Mouse (Mus musculus) forebrain, embryonic 12.5 days (tissue): ENCODE data around the gene Evpl. TPM values are rescaled to one million over a fixed set of nuclear protein-coding genes. Genes with fewer than 3 reads are reported as not detected.
A peak's percentile ranks its signal among the peaks of the same experiment; 100 is the strongest.

Source experiments
- ATAC-seq: fragments of 200-750 bp; cut with Nextera tagmentation; 2 replicates; pipeline ENCODE4 v1.8.0; 2017; ENCODE audit warnings: moderate TSS enrichment; ENCODE audit not compliant: low FRiP score
- H3K27ac ChIP-seq: fragments of 300-500 bp; sonication (generic); 2 replicates; pipeline ENCODE4 v1.5.1; 2016; ENCODE audit warnings: mild to moderate bottlenecking
- H3K27me3 ChIP-seq: fragments of 300-500 bp; sonication (generic); 2 replicates; pipeline ENCODE4 v1.6.1; 2016; ENCODE audit warnings: mild to moderate bottlenecking
- H3K36me3 ChIP-seq: fragments of 300-500 bp; sonication (generic); replicated peaks from 2 replicates; pipeline ENCODE4 v1.6.1; 2016; ENCODE audit warnings: mild to moderate bottlenecking
- H3K4me1 ChIP-seq: fragments of 300-500 bp; sonication (generic); 2 replicates; pipeline ENCODE4 v1.6.1; 2016
- H3K4me2 ChIP-seq: fragments of 300-500 bp; sonication (generic); 2 replicates; pipeline ENCODE4 v1.6.1; 2016; ENCODE audit warnings: mild to moderate bottlenecking, moderate library complexity
- H3K4me3 ChIP-seq: fragments of 300-500 bp; sonication (generic); replicated peaks from 2 replicates; pipeline ENCODE4 v1.5.1; 2016; ENCODE audit warnings: mild to moderate bottlenecking
- H3K9ac ChIP-seq: fragments of 300-500 bp; sonication (generic); 2 replicates; pipeline ENCODE4 v1.6.1; 2016; ENCODE audit warnings: mild to moderate bottlenecking
- H3K9me3 ChIP-seq: fragments of 300-500 bp; sonication (generic); 2 replicates; pipeline ENCODE4 v1.6.1; 2016
- WGBS: fragments of 180-500 bp; shearing (Covaris S2); methylation state at CpG from one replicate; pipeline ENCODE4 v1.1.7; 2016; 5-methylcytosine and 5-hydroxymethylcytosine counted together
- polyA plus RNA-seq: library from polyadenylated mRNA; unstranded; fragments of >200 nt; fragmentation: Nextera tagmentation; extraction: Ambion mirVana; gene quantifications from 2 replicates; pipeline ENCODE4 v1.2.1, GENCODE M21; 2016

Gene Evpl
- polyA plus RNA-seq, 1 experiment from 2014 or later = 0.61 TPM

DNA sequence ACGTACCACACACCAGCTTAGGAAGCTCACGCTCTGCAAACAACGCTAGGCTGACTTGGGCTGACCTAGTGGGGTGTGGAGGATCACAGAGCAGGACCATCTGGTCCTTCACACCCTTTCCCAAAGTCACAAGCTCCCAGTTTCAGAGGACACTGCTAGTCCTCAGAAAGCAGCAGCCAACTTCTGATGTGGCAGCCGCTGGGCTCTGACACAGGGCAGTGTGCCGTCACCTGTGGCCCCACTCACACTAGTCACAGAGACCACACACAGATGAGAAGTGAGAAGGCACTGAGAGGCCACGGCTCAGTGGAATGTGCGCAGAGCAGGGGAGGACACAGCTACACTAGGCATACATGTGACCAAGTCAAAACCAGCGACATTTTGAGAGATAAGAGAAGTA is 13.0 kb upstream of the Evpl start:
- ATAC-seq = no peak
- Histone ChIP-seq H3K27me3 (no peaks in the 10 kb centered on the region), H3K4me3 (no peak overlapping the region), H3K9me3 (no peaks in the 10 kb centered on the region), H3K4me2 (no peak overlapping the region), H3K4me1 (no peaks in the 10 kb centered on the region), H3K27ac (no peak overlapping the region), H3K36me3 (peaks cover 97% of the 10 kb centered on the region), H3K9ac (no peak overlapping the region)
- WGBS = 95% methylated on average over 8 of the region's 8 CpGs

- Histone ChIP-seq H3K4me2 (no peak overlapping the region), H3K36me3 (peaks cover 97% of the 10 kb centered on the region), H3K4me1 (no peaks in the 10 kb centered on the region), H3K4me3 (no peak overlapping the region), H3K9ac (no peak overlapping the region), H3K27me3 (no peaks in the 10 kb centered on the region), H3K27ac (no peak overlapping the region), H3K9me3 (no peaks in the 10 kb centered on the region)
- no peak for ATAC-seq
- WGBS = 88% methylated on average over 14 of the region's 14 CpGs
Observed at GRCm38 (mm10) chr11:116247502-116248222, 9.8 kb upstream of the Evpl start.

DNA sequence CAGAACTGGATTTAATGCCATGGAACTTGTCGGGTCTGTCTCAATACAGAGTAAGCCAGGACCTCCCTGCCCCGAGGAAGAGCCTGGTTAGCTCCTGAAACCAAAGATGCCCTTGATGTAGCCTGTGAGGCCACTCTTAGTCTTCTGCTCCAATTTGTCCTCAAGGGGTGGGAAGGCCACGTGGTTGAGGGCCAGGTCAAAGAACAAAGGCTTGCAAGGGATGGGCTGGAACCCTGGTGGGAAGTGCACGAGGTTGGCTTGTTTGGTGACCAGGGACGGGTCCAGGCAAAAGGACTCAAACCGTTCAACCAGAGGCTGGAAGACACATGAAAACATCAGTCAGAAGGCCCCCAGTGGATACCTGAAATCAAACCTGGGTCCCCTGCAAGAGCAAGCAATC is 7.7 kb upstream of the Evpl start:
- 86% methylated on average over 6 of the region's 6 CpGs for WGBS
- Histone ChIP-seq H3K9ac (no peak overlapping the region), H3K27ac (no peak overlapping the region), H3K9me3 (no peaks in the 10 kb centered on the region), H3K36me3 (peaks cover 77% of the 10 kb centered on the region), H3K27me3 (no peaks in the 10 kb centered on the region), H3K4me1 (no peaks in the 10 kb centered on the region), H3K4me2 (no peak overlapping the region), H3K4me3 (no peak overlapping the region)
- no peak for ATAC-seq

GRCm38 (mm10) chr11:116244580-116244979 is 6.7 kb upstream of the Evpl start:
- Histone ChIP-seq H3K9ac (no peak overlapping the region), H3K27me3 (no peaks in the 10 kb centered on the region), H3K4me3 (no peak overlapping the region), H3K4me2 (no peak overlapping the region), H3K9me3 (no peaks in the 10 kb centered on the region), H3K4me1 (peaks cover 4% of the 10 kb centered on the region), H3K36me3 (peaks cover 66% of the 10 kb centered on the region), H3K27ac (no peak overlapping the region)
- ATAC-seq = no peak
- WGBS = 92% methylated on average over 8 of the region's 8 CpGs

- Histone ChIP-seq H3K9me3 (no peaks in the 10 kb centered on the region), H3K9ac (no peak overlapping the region), H3K4me3 (no peak overlapping the region), H3K27ac (no peak overlapping the region), H3K27me3 (peaks cover 22% of the 10 kb centered on the region), H3K4me1 (peaks cover 10% of the 10 kb centered on the region), H3K4me2 (no peak overlapping the region), H3K36me3 (peaks cover 38% of the 10 kb centered on the region)
- WGBS = 55% methylated on average over 12 of the region's 12 CpGs
- ATAC-seq = no peak
Observed at GRCm38 (mm10) chr11:116241744-116242235, 3.9 kb upstream of the Evpl start.

DNA sequence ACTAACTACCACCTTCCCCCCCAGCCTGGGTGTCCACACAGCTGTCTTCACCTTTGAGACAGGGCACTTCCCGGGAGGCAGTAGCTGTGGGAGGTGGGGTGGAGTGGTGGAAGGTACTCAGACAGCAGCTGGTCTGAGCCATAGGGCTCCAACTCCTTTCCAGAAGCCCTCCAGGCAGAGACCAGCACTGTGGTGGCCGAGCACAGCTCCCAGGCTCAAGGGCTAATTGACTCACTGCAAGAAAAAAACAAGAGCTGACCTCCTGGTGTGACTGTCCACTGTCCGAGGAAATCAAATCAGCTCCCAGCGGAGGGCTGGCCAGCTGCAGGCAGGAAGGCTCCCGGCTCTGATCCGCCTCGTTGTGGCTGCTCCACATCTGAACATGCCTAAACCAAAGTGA is 1.9 kb upstream of the Evpl start:
- H3K27ac ChIP-seq = no peak overlapping the region
- WGBS = 9% methylated on average over 7 of the region's 7 CpGs

DNA sequence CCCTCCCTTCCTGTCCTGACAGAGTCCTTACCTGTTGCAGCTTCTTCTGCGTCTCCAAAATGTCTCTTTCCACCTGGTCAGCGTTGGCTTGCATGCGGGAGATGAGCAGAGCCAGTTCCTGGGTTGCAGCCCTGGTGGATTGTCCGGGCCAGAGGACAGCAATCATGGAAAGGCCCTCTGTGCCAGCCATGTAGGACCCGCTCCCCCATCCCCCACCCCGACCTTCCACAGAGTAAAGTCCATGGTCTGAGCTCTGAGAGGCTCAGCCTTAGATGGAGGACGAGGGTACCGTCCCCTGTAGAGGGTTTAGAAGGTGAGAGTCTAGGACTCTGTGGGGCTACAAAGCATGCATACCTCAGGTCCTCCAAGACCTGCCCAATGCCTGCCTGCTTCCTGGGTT is 3.0 kb downstream of the Evpl start:
- WGBS = 91% methylated on average over 8 of the region's 8 CpGs
- peaks cover 69% of the 10 kb centered on the region for H3K27me3 ChIP-seq
- no peak overlapping the region for H3K9ac ChIP-seq
- no peak overlapping the region for H3K4me2 ChIP-seq
- ATAC-seq = no peak
- no peak overlapping the region for H3K4me3 ChIP-seq
- H3K9me3 ChIP-seq = no peaks in the 10 kb centered on the region
- peaks cover 10% of the 10 kb centered on the region for H3K4me1 ChIP-seq
- no peak overlapping the region for H3K27ac ChIP-seq
- no peaks in the 10 kb centered on the region for H3K36me3 ChIP-seq

More for the DNA sequence above, 1.9 kb upstream of the Evpl start:
- H3K9ac ChIP-seq = no peak overlapping the region
- peaks cover 35% of the 10 kb centered on the region for H3K27me3 ChIP-seq
- H3K4me3 ChIP-seq = no peak overlapping the region
- H3K4me2 ChIP-seq = no peak overlapping the region
- H3K36me3 ChIP-seq = peaks cover 18% of the 10 kb centered on the region
- H3K4me1 ChIP-seq = peaks cover 10% of the 10 kb centered on the region
- H3K9me3 ChIP-seq = no peaks in the 10 kb centered on the region
- 0 out of 2 replicates have a peak, but pooled peaks have one; percentile 49 for ATAC-seq

DNA sequence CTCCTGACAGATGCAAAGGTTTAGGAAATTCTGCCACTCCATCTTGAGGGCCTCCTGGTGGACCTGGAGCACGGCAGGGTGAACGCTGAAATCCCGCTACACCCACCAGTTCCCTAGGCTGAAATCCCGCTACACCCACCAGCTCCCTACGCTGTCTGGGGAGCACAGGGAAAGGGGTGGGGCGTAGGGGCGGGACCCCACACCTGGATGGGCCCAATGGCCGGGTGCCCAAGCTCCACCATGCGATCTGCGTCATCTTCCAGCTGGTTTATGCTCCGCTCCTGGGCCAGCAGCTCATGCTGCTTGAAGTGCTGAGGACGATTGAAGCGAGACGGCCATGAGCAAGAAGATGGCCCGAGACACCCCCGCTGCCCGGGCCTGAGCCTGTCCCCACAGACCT is 5.5 kb downstream of the Evpl start:
- H3K27me3 ChIP-seq = peaks cover 54% of the 10 kb centered on the region
- no peaks in the 10 kb centered on the region for H3K36me3 ChIP-seq
- H3K4me3 ChIP-seq = no peak overlapping the region
- H3K9ac ChIP-seq = 0 out of 2 replicates have a peak overlapping the region, but pooled peaks have one; percentile 12
- H3K9me3 ChIP-seq = no peaks in the 10 kb centered on the region
- no peaks in the 10 kb centered on the region for H3K4me1 ChIP-seq
- ATAC-seq = no peak
- 23% methylated on average over 17 of the region's 17 CpGs for WGBS
- peak overlapping the region; percentile 21; the same call in 1 of the 2 replicates for H3K4me2 ChIP-seq
- no peak overlapping the region for H3K27ac ChIP-seq

DNA sequence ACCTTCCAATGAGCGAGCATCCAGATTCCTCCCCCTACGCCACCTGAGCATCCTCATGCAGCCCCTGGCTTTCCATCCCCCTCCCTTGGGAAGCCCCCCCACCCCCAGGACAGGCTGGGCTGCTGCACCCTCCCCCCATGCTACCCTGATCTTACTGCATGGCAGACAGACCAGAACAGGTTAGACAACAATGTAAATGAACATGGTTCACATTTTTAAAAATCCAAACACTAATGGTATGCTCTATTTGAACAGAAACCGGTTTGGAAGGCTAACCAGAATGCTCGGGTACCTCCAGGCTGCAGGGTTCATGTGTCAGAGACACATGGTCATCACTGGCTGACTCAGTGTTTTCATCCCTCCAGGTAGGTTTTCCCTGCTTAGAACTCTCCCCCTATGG is 9.2 kb downstream of the Evpl start:
- Histone ChIP-seq H3K9ac (no peak overlapping the region), H3K4me3 (no peak overlapping the region), H3K27ac (no peak overlapping the region), H3K9me3 (no peaks in the 10 kb centered on the region), H3K27me3 (peaks cover 34% of the 10 kb centered on the region), H3K4me2 (no peak overlapping the region), H3K4me1 (no peaks in the 10 kb centered on the region), H3K36me3 (no peaks in the 10 kb centered on the region)
- WGBS = 80% methylated on average over 4 of the region's 4 CpGs
- ATAC-seq = no peak

- peaks cover 7% of the 10 kb centered on the region; the same call in 1 of the 2 replicates for H3K9me3 ChIP-seq
- no peaks in the 10 kb centered on the region for H3K36me3 ChIP-seq
- peaks cover 11% of the 10 kb centered on the region for H3K4me1 ChIP-seq
- 2% methylated on average over 2 of the region's 2 CpGs for WGBS
- H3K9ac ChIP-seq = no peak overlapping the region
- H3K4me2 ChIP-seq = no peak overlapping the region
- peaks cover 41% of the 10 kb centered on the region for H3K27me3 ChIP-seq
- ATAC-seq = no peak
- no peak overlapping the region for H3K27ac ChIP-seq
- no peak overlapping the region for H3K4me3 ChIP-seq
Observed at GRCm38 (mm10) chr11:116226414-116226813, 11.5 kb downstream of the Evpl start.

DNA sequence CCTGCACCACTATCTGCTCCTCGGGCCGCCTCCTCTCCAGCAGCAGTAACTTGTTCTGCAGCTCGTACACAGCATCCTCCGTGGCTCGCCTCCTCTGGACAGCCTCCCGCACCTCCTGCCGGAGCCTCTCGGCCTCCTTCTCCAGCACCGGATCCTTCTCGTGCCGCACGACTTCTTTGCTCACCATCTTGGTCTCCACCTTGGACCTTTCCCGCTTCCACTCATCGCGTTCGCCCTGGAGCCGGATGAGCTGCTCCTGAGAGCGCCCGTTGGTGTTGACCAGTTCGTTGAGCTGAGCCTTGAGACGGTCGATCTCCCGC is 15.2 kb downstream of the Evpl start:
- WGBS = 23% methylated on average over 23 of the region's 23 CpGs
- no peaks in the 10 kb centered on the region for H3K36me3 ChIP-seq
- H3K9me3 ChIP-seq = peaks cover 8% of the 10 kb centered on the region; the same call in 1 of the 2 replicates
- peak overlapping the region; percentile 32 for H3K4me3 ChIP-seq
- H3K4me2 ChIP-seq = peak overlapping the region; percentile 53
- H3K27me3 ChIP-seq = peaks cover 43% of the 10 kb centered on the region
- H3K9ac ChIP-seq = 0 out of 2 replicates have a peak overlapping the region, but pooled peaks have one; percentile 9
- no peak overlapping the region for H3K27ac ChIP-seq
- H3K4me1 ChIP-seq = peaks cover 25% of the 10 kb centered on the region
- no peak for ATAC-seq

- peak overlapping the region; percentile 9; the same call in 1 of the 2 replicates for H3K9ac ChIP-seq
- H3K27ac ChIP-seq = no peak overlapping the region
- no peak for ATAC-seq
- H3K36me3 ChIP-seq = no peaks in the 10 kb centered on the region
- peaks cover 43% of the 10 kb centered on the region for H3K27me3 ChIP-seq
- H3K4me3 ChIP-seq = peak overlapping the region; percentile 32
- peaks cover 8% of the 10 kb centered on the region; the same call in 1 of the 2 replicates for H3K9me3 ChIP-seq
- peaks cover 25% of the 10 kb centered on the region for H3K4me1 ChIP-seq
- WGBS = 9% methylated on average over 53 of the region's 53 CpGs
- peak overlapping the region; percentile 53 for H3K4me2 ChIP-seq
Observed at GRCm38 (mm10) chr11:116221931-116222739, 15.7 kb downstream of the Evpl start.
